Mouse (Mus musculus): Measurements from ENCODE around the gene Xcl1. TPM values are rescaled to one million over a fixed set of nuclear protein-coding genes. Genes with fewer than 3 reads are reported as not detected.

The Xcl1 gene
- polyA plus RNA-seq, 1 experiment: not detected

DNA sequence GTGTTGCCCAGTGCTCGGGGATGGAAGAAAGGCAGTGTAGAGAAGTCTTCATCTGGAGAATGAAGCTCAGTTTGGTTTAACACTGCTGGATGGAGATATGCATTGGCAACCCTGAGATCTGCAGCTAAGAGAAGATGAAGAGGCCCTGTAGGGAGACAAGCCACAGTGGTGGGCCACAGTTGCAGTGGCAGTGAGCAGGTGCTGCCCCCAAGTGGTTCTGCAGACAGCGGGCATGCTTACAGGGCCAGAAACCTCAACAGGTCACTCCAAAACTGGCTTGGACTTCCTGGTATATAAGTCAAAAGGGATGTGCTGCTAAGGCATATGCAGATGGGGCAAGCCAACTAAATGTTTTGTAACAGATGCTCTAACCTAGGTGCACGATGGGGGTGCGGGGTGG lies 30.3 kb downstream of the Xcl1 start:
- H3K27me3 ChIP-seq (ENCODE audit: control insufficient read depth, insufficient read depth, insufficient read length): no peaks in the 10 kb centered on the region
- no peak overlapping the region for H3ac ChIP-seq (ENCODE audit: control insufficient read depth, insufficient read length, low read depth)
- no peaks in the 10 kb centered on the region for H3K79me3 ChIP-seq (ENCODE audit: low read depth)
- no peak overlapping the region for H3K4me3 ChIP-seq (ENCODE audit: insufficient read depth, poor library complexity, severe bottlenecking)
- TF ChIP-seq CTCF (IDR thresholded peaks at IDR 0.05; ENCODE audit: control insufficient read depth, insufficient read depth, insufficient read length): peak; percentile 81
- no peak for TF ChIP-seq MAX (IDR thresholded peaks at IDR 0.05)
- no peaks in the 10 kb centered on the region for H3K36me3 ChIP-seq (ENCODE audit: control insufficient read depth, insufficient read depth)
- H3K79me2 ChIP-seq (ENCODE audit: control insufficient read depth, insufficient read depth): no peaks in the 10 kb centered on the region

DNA sequence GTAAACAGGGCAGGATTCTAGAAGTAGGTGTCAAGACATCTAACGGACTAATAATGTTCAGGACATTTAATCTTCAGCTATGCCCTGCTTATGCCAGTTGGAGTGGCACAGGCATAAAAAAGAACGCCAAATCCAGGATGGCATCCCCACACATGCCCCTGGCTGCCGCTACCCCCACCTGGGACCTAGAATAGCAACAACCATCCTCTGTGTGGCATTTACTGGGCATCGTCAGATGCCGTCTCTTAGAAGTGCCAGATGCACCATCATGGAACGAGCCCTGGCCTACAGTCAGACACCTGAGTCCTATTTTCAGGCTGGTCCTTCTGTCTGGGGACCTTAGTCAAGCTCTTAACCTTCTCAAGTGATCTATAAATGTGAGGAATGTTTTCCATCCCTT lies 34.6 kb downstream of the Xcl1 start:
- Histone ChIP-seq H3K79me3 (ENCODE audit: low read depth) (no peaks in the 10 kb centered on the region), H3ac (ENCODE audit: control insufficient read depth, insufficient read length, low read depth) (no peak overlapping the region), H3K79me2 (ENCODE audit: control insufficient read depth, insufficient read depth) (no peaks in the 10 kb centered on the region), H3K27me3 (ENCODE audit: control insufficient read depth, insufficient read depth, insufficient read length) (no peaks in the 10 kb centered on the region), H3K36me3 (ENCODE audit: control insufficient read depth, insufficient read depth) (no peaks in the 10 kb centered on the region), H3K4me3 (ENCODE audit: insufficient read depth, poor library complexity, severe bottlenecking) (no peak overlapping the region)
- TF ChIP-seq MYOD1 (IDR thresholded peaks at IDR 0.05; ENCODE audit: control insufficient read depth, insufficient read length, low read depth): no peak
- TF ChIP-seq CEBPB (IDR thresholded peaks at IDR 0.05; ENCODE audit: low read depth): no peak
- TF ChIP-seq MAX (IDR thresholded peaks at IDR 0.05): no peak
- no peak for TF ChIP-seq MYOG (IDR thresholded peaks at IDR 0.05; ENCODE audit: control insufficient read depth, extremely low read depth, insufficient read length)
- TF ChIP-seq FOSL1 (IDR thresholded peaks at IDR 0.05; ENCODE audit: insufficient read depth, low read length, poor library complexity, severe bottlenecking): no peak

DNA sequence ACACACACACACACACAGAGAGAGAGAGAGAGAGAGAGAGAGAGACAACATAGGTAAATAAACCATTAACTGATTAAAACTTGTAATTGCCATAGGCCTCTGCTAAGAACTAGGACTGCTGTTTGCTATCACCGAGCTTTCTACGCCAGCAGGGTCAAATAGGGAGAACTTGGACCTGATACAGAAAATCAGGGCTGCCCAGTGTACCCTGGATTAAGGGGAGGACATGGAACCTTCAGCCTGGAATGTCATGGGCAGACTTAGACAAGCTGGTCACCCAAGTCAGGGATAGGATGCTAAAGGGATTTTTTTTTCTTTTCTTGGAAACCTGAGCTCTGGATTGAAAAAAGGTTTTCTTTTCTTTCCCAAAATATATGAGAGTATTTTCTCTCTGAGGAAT lies 35.1 kb downstream of the Xcl1 start:
- H3K27me3 ChIP-seq (ENCODE audit: control insufficient read depth, insufficient read depth, insufficient read length): no peaks in the 10 kb centered on the region
- no peaks in the 10 kb centered on the region for H3K79me3 ChIP-seq (ENCODE audit: low read depth)
- no peaks in the 10 kb centered on the region for H3K79me2 ChIP-seq (ENCODE audit: control insufficient read depth, insufficient read depth)
- no peak overlapping the region for H3ac ChIP-seq (ENCODE audit: control insufficient read depth, insufficient read length, low read depth)
- TF ChIP-seq MAX (IDR thresholded peaks at IDR 0.05) (no peak), USF1 (IDR thresholded peaks at IDR 0.05; ENCODE audit: low read depth) (no peak), MYOG (IDR thresholded peaks at IDR 0.05; ENCODE audit: control insufficient read depth, extremely low read depth, insufficient read length) (no peak), CTCF (IDR thresholded peaks at IDR 0.05; ENCODE audit: control insufficient read depth, insufficient read depth, insufficient read length) (no peak), MYOD1 (IDR thresholded peaks at IDR 0.05; ENCODE audit: control insufficient read depth, insufficient read length, low read depth) (no peak)
- no peak overlapping the region for H3K4me3 ChIP-seq (ENCODE audit: insufficient read depth, poor library complexity, severe bottlenecking)
- H3K36me3 ChIP-seq (ENCODE audit: control insufficient read depth, insufficient read depth): no peaks in the 10 kb centered on the region

DNA sequence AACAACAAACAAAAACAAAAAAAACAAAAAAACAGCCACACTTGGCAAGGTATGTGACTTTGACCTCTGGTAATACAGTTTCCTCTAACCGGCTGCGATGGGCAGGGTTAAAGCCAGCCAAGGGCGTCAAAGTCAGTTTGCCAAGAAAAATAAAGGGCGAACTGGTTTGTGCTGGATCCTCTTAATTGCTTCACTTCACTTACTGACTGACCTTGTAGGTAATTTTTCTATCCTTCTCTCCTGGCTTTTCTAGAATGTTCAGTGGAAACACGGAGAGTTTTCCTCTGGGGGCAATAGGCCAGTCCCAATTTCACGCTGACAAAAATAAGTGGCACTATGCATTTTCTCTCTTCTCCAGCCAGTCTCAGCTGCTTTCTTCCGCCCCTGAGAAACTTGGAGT lies 35.8 kb downstream of the Xcl1 start:
- Histone ChIP-seq H3K79me3 (ENCODE audit: low read depth) (no peaks in the 10 kb centered on the region), H3K27me3 (ENCODE audit: control insufficient read depth, insufficient read depth, insufficient read length) (no peaks in the 10 kb centered on the region), H3K36me3 (ENCODE audit: control insufficient read depth, insufficient read depth) (no peaks in the 10 kb centered on the region), H3ac (ENCODE audit: control insufficient read depth, insufficient read length, low read depth) (no peak overlapping the region), H3K4me3 (ENCODE audit: insufficient read depth, poor library complexity, severe bottlenecking) (no peak overlapping the region), H3K79me2 (ENCODE audit: control insufficient read depth, insufficient read depth) (no peaks in the 10 kb centered on the region)
- TF ChIP-seq FOSL1 (IDR thresholded peaks at IDR 0.05; ENCODE audit: insufficient read depth, low read length, poor library complexity, severe bottlenecking): no peak
- no peak for TF ChIP-seq MYOG (IDR thresholded peaks at IDR 0.05; ENCODE audit: control insufficient read depth, extremely low read depth, insufficient read length)
- no peak for TF ChIP-seq CEBPB (IDR thresholded peaks at IDR 0.05; ENCODE audit: low read depth)
- no peak for TF ChIP-seq MAX (IDR thresholded peaks at IDR 0.05)
- TF ChIP-seq MYOD1 (IDR thresholded peaks at IDR 0.05; ENCODE audit: control insufficient read depth, insufficient read length, low read depth): no peak
- no peak for TF ChIP-seq USF1 (IDR thresholded peaks at IDR 0.05; ENCODE audit: low read depth)
- no peak for TF ChIP-seq CTCF (IDR thresholded peaks at IDR 0.05; ENCODE audit: control insufficient read depth, insufficient read depth, insufficient read length)

DNA sequence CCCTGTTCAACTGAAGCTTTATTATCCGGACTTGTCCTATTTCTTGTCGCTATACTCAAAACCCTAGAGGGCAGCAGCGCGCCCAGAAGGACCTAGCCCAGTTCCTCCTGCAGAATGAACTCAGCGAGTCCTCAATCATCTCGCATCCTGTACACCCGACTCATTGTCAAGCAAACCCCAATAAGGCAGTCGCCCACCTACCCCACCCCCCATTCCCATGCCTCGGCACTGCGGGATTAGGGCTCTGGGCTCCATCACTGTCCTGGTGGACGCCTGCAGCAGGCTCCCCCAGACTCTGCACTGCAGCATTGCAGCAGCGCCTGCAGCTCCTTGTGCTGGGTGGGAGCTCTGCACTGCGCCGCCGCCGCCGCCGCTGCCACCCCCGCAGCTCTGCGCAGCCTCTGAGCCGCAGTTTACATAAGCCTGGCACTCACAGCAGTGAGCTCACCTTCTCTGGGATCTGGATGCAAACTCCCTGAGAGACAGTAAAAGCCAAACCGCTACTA lies 36.4 kb downstream of the Xcl1 start:
- Histone ChIP-seq H3K79me2 (ENCODE audit: control insufficient read depth, insufficient read depth) (no peaks in the 10 kb centered on the region), H3K27me3 (ENCODE audit: control insufficient read depth, insufficient read depth, insufficient read length) (no peaks in the 10 kb centered on the region), H3ac (ENCODE audit: control insufficient read depth, insufficient read length, low read depth) (peak overlapping the region; percentile 62), H3K4me3 (ENCODE audit: insufficient read depth, poor library complexity, severe bottlenecking) (no peak overlapping the region), H3K79me3 (ENCODE audit: low read depth) (no peaks in the 10 kb centered on the region), H3K36me3 (ENCODE audit: control insufficient read depth, insufficient read depth) (no peaks in the 10 kb centered on the region)
- TF ChIP-seq CEBPB (IDR thresholded peaks at IDR 0.05; ENCODE audit: low read depth) (no peak), MYOD1 (IDR thresholded peaks at IDR 0.05; ENCODE audit: control insufficient read depth, insufficient read length, low read depth) (no peak), MYOG (IDR thresholded peaks at IDR 0.05; ENCODE audit: control insufficient read depth, extremely low read depth, insufficient read length) (no peak), FOSL1 (IDR thresholded peaks at IDR 0.05; ENCODE audit: insufficient read depth, low read length, poor library complexity, severe bottlenecking) (no peak), CTCF (IDR thresholded peaks at IDR 0.05; ENCODE audit: control insufficient read depth, insufficient read depth, insufficient read length) (no peak), USF1 (IDR thresholded peaks at IDR 0.05; ENCODE audit: low read depth) (no peak)

DNA sequence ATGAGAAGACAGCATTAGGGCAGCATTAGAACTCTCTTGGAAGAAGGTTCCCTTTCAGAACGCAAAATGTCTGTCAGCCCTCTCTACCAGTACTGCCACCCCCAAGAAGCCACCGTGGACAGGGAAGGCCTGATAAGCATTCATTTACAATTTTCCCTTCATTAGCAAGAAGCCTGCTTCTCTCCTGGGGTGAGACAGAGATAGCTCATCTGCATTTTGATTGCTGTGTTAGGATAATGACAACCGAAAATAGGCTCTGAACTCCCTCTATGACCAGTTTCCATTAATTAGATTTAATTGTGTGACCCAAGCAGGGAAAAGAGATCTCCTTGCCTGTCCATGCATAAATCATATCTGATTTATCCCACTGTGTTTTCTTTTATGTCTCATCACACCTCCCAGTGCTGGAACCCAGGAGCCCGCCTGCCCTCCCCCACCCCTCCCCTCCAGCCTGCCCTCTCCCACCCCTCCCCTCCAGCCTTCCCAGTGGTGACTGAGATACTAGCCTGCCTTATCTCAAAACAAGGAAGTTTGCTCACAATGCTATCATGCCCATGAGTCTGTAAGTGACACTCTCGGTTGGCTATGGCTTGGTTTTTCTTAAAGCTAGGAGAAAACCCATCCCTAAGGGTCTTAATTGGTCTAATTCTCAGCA lies 38.0 kb downstream of the Xcl1 start:
- H3ac ChIP-seq (ENCODE audit: control insufficient read depth, insufficient read length, low read depth): no peak overlapping the region
- H3K27me3 ChIP-seq (ENCODE audit: control insufficient read depth, insufficient read depth, insufficient read length): no peaks in the 10 kb centered on the region
- TF ChIP-seq MAX (IDR thresholded peaks at IDR 0.05) (no peak), MYOD1 (IDR thresholded peaks at IDR 0.05; ENCODE audit: control insufficient read depth, insufficient read length, low read depth) (no peak), FOSL1 (IDR thresholded peaks at IDR 0.05; ENCODE audit: insufficient read depth, low read length, poor library complexity, severe bottlenecking) (no peak), USF1 (IDR thresholded peaks at IDR 0.05; ENCODE audit: low read depth) (no peak)
- no peaks in the 10 kb centered on the region for H3K36me3 ChIP-seq (ENCODE audit: control insufficient read depth, insufficient read depth)
- no peaks in the 10 kb centered on the region for H3K79me3 ChIP-seq (ENCODE audit: low read depth)
- H3K79me2 ChIP-seq (ENCODE audit: control insufficient read depth, insufficient read depth): no peaks in the 10 kb centered on the region
- no peak overlapping the region for H3K4me3 ChIP-seq (ENCODE audit: insufficient read depth, poor library complexity, severe bottlenecking)
